13 mouse cellular contexts compared by ENCODE assay signal in the genomic region with DNA sequence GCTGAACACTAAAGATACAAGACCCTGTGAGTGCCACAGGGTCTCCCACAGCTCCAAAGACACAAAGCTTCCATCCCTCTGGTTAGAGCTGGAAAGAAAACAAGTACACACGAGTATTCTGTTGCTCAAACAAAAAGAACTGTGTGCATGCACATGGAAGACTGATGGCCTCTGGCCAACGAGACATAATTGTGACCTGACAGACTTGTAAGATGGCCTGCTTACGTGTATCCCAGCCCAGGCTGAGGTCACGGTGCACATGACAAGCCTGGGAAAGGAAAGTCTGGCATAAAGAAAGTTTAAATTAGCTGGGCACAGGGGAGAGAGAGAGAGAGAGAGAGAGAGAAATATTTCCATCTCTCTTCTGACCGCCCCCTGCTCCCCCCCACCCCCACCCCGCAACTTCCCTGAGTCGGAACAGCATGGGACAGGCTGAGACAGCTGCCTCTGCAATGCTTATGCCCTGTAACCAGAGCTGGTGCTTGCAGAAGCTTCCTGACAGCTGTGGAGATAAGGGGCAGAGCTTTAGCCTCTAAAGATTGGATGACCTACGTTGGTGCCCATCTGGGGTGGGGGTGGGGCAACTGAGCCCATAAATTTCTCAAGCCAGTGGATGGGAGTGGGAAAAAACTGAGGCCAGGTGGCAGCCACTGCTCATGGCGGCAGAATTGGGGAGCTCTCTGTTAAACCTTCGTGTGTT. TPM values are rescaled to one million over a fixed set of nuclear protein-coding genes. Genes with fewer than 3 reads are reported as not detected.
DNase-seq lines count a peak whose midpoint lies in the region; ATAC-seq lines count a peak whose summit lies in the region.
"Had no signal": no experiment of that assay in that cellular context is flagged by ENCODE, and none has a peak within 500 bp of the region (broad histone marks: within the 10 kb centered on the region; RNA-seq: fewer than 3 reads in every experiment).

No protein-coding gene starts in this region.

- 16% methylated on average over 10 of the region's 10 CpGs for WGBS in kidney, embryonic 16.5 days
- 18% methylated on average over 10 of the region's 10 CpGs for WGBS in embryonic facial prominence, embryonic 15.5 days
- WGBS in liver, embryonic 12.5 days (ENCODE audit: insufficient replicate concordance): 24% methylated on average over 10 of the region's 10 CpGs

- ATAC-seq in kidney, embryonic 16.5 days (ENCODE audit: low FRiP score, low TSS enrichment): peak; percentile 70; the same call in 1 of the 2 replicates
- ATAC-seq in embryonic facial prominence, embryonic 15.5 days (ENCODE audit: insufficient number of reproducible peaks, low FRiP score, low TSS enrichment, low read depth): peak; percentile 75
- 0 out of 2 replicates have a peak, but pooled peaks have one; percentile 27 for ATAC-seq in liver, embryonic 12.5 days

- no peaks in the 10 kb centered on the region for H3K36me3 ChIP-seq in kidney, embryonic 16.5 days (ENCODE audit: insufficient read depth, low read length)
- H3K36me3 ChIP-seq in embryonic facial prominence, embryonic 15.5 days: no peaks in the 10 kb centered on the region
- H3K36me3 ChIP-seq in liver, embryonic 12.5 days: no peaks in the 10 kb centered on the region

- no peak overlapping the region for H3K9ac ChIP-seq in kidney, embryonic 16.5 days (replicated peaks; ENCODE audit: low read length)
- no peak overlapping the region for H3K9ac ChIP-seq in embryonic facial prominence, embryonic 15.5 days
- H3K9ac ChIP-seq in liver, embryonic 12.5 days: no peak overlapping the region

- no peak overlapping the region for H3K4me3 ChIP-seq in kidney, embryonic 16.5 days (ENCODE audit: low read length)
- H3K4me3 ChIP-seq in embryonic facial prominence, embryonic 15.5 days (replicated peaks): no peak overlapping the region
- no peak overlapping the region for H3K4me3 ChIP-seq in liver, embryonic 12.5 days

- no peaks in the 10 kb centered on the region for H3K9me3 ChIP-seq in kidney, embryonic 16.5 days (ENCODE audit: low read length)
- H3K9me3 ChIP-seq in embryonic facial prominence, embryonic 15.5 days (replicated peaks): no peaks in the 10 kb centered on the region
- no peaks in the 10 kb centered on the region for H3K9me3 ChIP-seq in liver, embryonic 12.5 days (replicated peaks)

- peaks cover 7% of the 10 kb centered on the region for H3K4me1 ChIP-seq in kidney, embryonic 16.5 days (ENCODE audit: insufficient read depth, low read length)
- H3K4me1 ChIP-seq in embryonic facial prominence, embryonic 15.5 days: peaks cover 8% of the 10 kb centered on the region
- no peaks in the 10 kb centered on the region for H3K4me1 ChIP-seq in liver, embryonic 12.5 days

- H3K27ac ChIP-seq in kidney, embryonic 16.5 days (ENCODE audit: low read length): no peak overlapping the region
- peak overlapping the region; percentile 5; the same call in 1 of the 2 replicates for H3K27ac ChIP-seq in embryonic facial prominence, embryonic 15.5 days (replicated peaks)
- no peak overlapping the region for H3K27ac ChIP-seq in liver, embryonic 12.5 days
- H3K27ac ChIP-seq: macrophage had no signal

- no peak overlapping the region for H3K4me2 ChIP-seq in kidney, embryonic 16.5 days (replicated peaks; ENCODE audit: low read depth, low read length)
- no peak overlapping the region for H3K4me2 ChIP-seq in embryonic facial prominence, embryonic 15.5 days (replicated peaks)
- H3K4me2 ChIP-seq in liver, embryonic 12.5 days: no peak overlapping the region

- H3K27me3 ChIP-seq in kidney, embryonic 16.5 days (ENCODE audit: insufficient read depth, low read length): no peaks in the 10 kb centered on the region
- H3K27me3 ChIP-seq in embryonic facial prominence, embryonic 15.5 days: no peaks in the 10 kb centered on the region
- H3K27me3 ChIP-seq in liver, embryonic 12.5 days (replicated peaks): peaks cover 5% of the 10 kb centered on the region; the same call in 1 of the 2 replicates

- no peak for DNase-seq in kidney, adult 8-10 months
- DNase-seq in embryo, embryonic 10.5 days (ENCODE audit: low spot score): peak; percentile 70
- no peak for DNase-seq in adrenal gland, adult 18-20 months (ENCODE audit: low spot score in 2 of 2)
- DNase-seq in layer of hippocampus, adult 18-20 months (ENCODE audit: low spot score in 2 of 2): no peak
- DNase-seq in adrenal gland, postnatal 10 days: no peak
- DNase-seq: right cerebral cortex, postnatal 14 days; thymus, postnatal 36 days had no signal

RNA-seq across cellular contexts. Expression of a gene that starts 46.4 kb away (rescaled TPM):
- not detected in 2 replicates for polyA plus RNA-seq in kidney, embryonic 16.5 days (2015; fragmentation: Nextera tagmentation; extraction: Ambion mirVana)
- not detected in 2 replicates for polyA plus RNA-seq in embryonic facial prominence, embryonic 15.5 days (2015; fragmentation: Nextera tagmentation; extraction: Ambion mirVana)
- polyA plus RNA-seq in liver, embryonic 12.5 days (2016; fragmentation: Nextera tagmentation; extraction: Ambion mirVana): not detected in 2 replicates
- total RNA-seq in adrenal gland, adult 18-20 months (2021): not detected
- not detected for total RNA-seq in layer of hippocampus, adult 18-20 months (2021)
- not detected for total RNA-seq in adrenal gland, postnatal 10 days (2021)
- polyA plus RNA-seq: frontal cortex, adult 2 months; large intestine, adult 2 months; macrophage had no signal
